Mouse (Mus musculus): Measurements from ENCODE around the gene Rtn3.

GRCm38 (mm10) chr19:7482599-7483511 lies at the start of gene Rtn3:
- TF ChIP-seq CTCF (IDR thresholded peaks at IDR 0.05) (no peak), EP300 (IDR thresholded peaks at IDR 0.05) (no peak)

All from lung, postnatal 0 days (tissue).